Mouse (Mus musculus) testis, adult 2 months (tissue): ENCODE measurements around the gene Slc7a1. TPM values are rescaled to one million over a fixed set of nuclear protein-coding genes. Genes with fewer than 3 reads are reported as not detected.

Source experiments
- H3K27ac ChIP-seq: fragments of 200-500 bp; 2 replicates; pipeline ENCODE4 v1.5.1; 2012; ENCODE audit warnings: low read depth, low read length; ENCODE audit not compliant: control insufficient read depth, insufficient read depth
- H3K27me3 ChIP-seq: fragments of 200-500 bp; 2 replicates; pipeline ENCODE4 v1.6.1; 2012; ENCODE audit warnings: mild to moderate bottlenecking, low read length, moderate library complexity; ENCODE audit not compliant: control insufficient read depth, insufficient read depth
- H3K36me3 ChIP-seq: fragments of 200-500 bp; 2 replicates; pipeline ENCODE4 v1.6.1; 2012; ENCODE audit warnings: mild to moderate bottlenecking, low read length; ENCODE audit not compliant: control insufficient read depth, insufficient read depth
- H3K4me1 ChIP-seq: fragments of 200-500 bp; 2 replicates; pipeline ENCODE4 v1.6.1; 2012; ENCODE audit warnings: low read length; ENCODE audit not compliant: control insufficient read depth, insufficient read depth
- H3K4me3 ChIP-seq: fragments of 200-500 bp; 2 replicates; pipeline ENCODE4 v1.5.1; 2012; ENCODE audit warnings: low read depth, mild to moderate bottlenecking, low read length, moderate library complexity, mixed read lengths; ENCODE audit not compliant: control insufficient read depth
- CTCF ChIP-seq: fragments of 200-500 bp; IDR thresholded peaks from 2 replicates; pipeline ENCODE4 v1.5.1; 2012; ENCODE audit warnings: low read depth, mild to moderate bottlenecking, inconsistent platforms, low read length, moderate library complexity; ENCODE audit not compliant: control insufficient read depth, insufficient read depth, insufficient replicate concordance
- POLR2A ChIP-seq: fragments of 200-500 bp; IDR thresholded peaks from 2 replicates; pipeline ENCODE4 v1.6.1; 2012; ENCODE audit warnings: low read depth, mild to moderate bottlenecking, inconsistent platforms, low read length, moderate library complexity; ENCODE audit not compliant: control insufficient read depth
- polyA plus RNA-seq: library from polyadenylated mRNA; depleted of rRNA; stranded (reverse); fragments of >200 nt; gene quantifications from 2 replicates; pipeline ENCODE4 v1.2.3, GENCODE M21; 2012

The Slc7a1 gene
- polyA plus RNA-seq, 1 experiment, result 10.5 TPM

GRCm38 (mm10) chr5:148421326-148421725 is 21.6 kb upstream of the Slc7a1 start:
- Histone ChIP-seq H3K4me3 (no peak overlapping the region), H3K4me1 (peaks cover 6% of the 10 kb centered on the region), H3K27ac (no peak overlapping the region), H3K27me3 (no peaks in the 10 kb centered on the region), H3K36me3 (no peaks in the 10 kb centered on the region)
- TF ChIP-seq CTCF, result no peak
- no peak for TF ChIP-seq POLR2A

GRCm38 (mm10) chr5:148419112-148419526 is 19.4 kb upstream of the Slc7a1 start:
- Histone ChIP-seq H3K4me1 (peaks cover 6% of the 10 kb centered on the region), H3K36me3 (no peaks in the 10 kb centered on the region), H3K4me3 (no peak overlapping the region), H3K27ac (peak overlapping the region; percentile 8; the same call in 1 of the 2 replicates), H3K27me3 (no peaks in the 10 kb centered on the region)
- TF ChIP-seq POLR2A (no peak), CTCF (no peak)

GRCm38 (mm10) chr5:148418436-148418835 is 18.7 kb upstream of the Slc7a1 start:
- H3K27ac ChIP-seq, result peak overlapping the region; percentile 8; the same call in 1 of the 2 replicates
- H3K4me1 ChIP-seq, result peaks cover 6% of the 10 kb centered on the region
- H3K4me3 ChIP-seq, result no peak overlapping the region
- no peaks in the 10 kb centered on the region for H3K27me3 ChIP-seq
- no peak for TF ChIP-seq POLR2A
- TF ChIP-seq CTCF, result no peak
- no peaks in the 10 kb centered on the region for H3K36me3 ChIP-seq

- TF ChIP-seq POLR2A, result no peak
- peak; percentile 19; the same call in 1 of the 2 replicates for TF ChIP-seq CTCF
- Histone ChIP-seq H3K36me3 (no peaks in the 10 kb centered on the region), H3K4me1 (peaks cover 6% of the 10 kb centered on the region), H3K4me3 (no peak overlapping the region), H3K27ac (no peak overlapping the region), H3K27me3 (no peaks in the 10 kb centered on the region)
These were observed 18.1 kb upstream of the Slc7a1 start for GRCm38 (mm10) chr5:148417756-148418155.

- TF ChIP-seq CTCF (no peak), POLR2A (no peak)
- no peaks in the 10 kb centered on the region for H3K36me3 ChIP-seq
- no peaks in the 10 kb centered on the region for H3K27me3 ChIP-seq
- H3K27ac ChIP-seq, result no peak overlapping the region
- H3K4me3 ChIP-seq, result no peak overlapping the region
- peaks cover 8% of the 10 kb centered on the region for H3K4me1 ChIP-seq
These were observed 16.8 kb upstream of the Slc7a1 start for GRCm38 (mm10) chr5:148416461-148416860.

GRCm38 (mm10) chr5:148414233-148414632 is 14.5 kb upstream of the Slc7a1 start:
- TF ChIP-seq POLR2A (no peak), CTCF (no peak)
- Histone ChIP-seq H3K4me1 (peaks cover 8% of the 10 kb centered on the region), H3K36me3 (no peaks in the 10 kb centered on the region), H3K4me3 (no peak overlapping the region), H3K27ac (no peak overlapping the region), H3K27me3 (no peaks in the 10 kb centered on the region)

GRCm38 (mm10) chr5:148412504-148412903 is 12.8 kb upstream of the Slc7a1 start:
- Histone ChIP-seq H3K27me3 (no peaks in the 10 kb centered on the region), H3K4me3 (peak overlapping the region; percentile 51), H3K4me1 (peaks cover 5% of the 10 kb centered on the region), H3K36me3 (no peaks in the 10 kb centered on the region), H3K27ac (no peak overlapping the region)
- TF ChIP-seq POLR2A (no peak), CTCF (no peak)

GRCm38 (mm10) chr5:148409465-148409864 is 9.8 kb upstream of the Slc7a1 start:
- Histone ChIP-seq H3K27ac (no peak overlapping the region), H3K4me1 (peaks cover 5% of the 10 kb centered on the region), H3K36me3 (no peaks in the 10 kb centered on the region), H3K4me3 (no peak overlapping the region), H3K27me3 (no peaks in the 10 kb centered on the region)
- TF ChIP-seq POLR2A, result no peak
- TF ChIP-seq CTCF, result no peak
